Mouse (Mus musculus): Measurements from ENCODE around the gene St3gal2. TPM values are rescaled to one million over a fixed set of nuclear protein-coding genes. Genes with fewer than 3 reads are reported as not detected.
"Not testable (repeated sequence)": the region's sequence is repeated elsewhere in the genome, so short reads cannot be mapped to it uniquely, and the experiment has no call there.

St3gal2 gene
- total RNA-seq, 2 experiments from 2014 or later, result 92.7 to 95.8 TPM

GRCm38 (mm10) chr8:110911576-110912570, 7.8 kb upstream of the St3gal2 start:
- DNase-seq (ENCODE audit: low spot score in 2 of 2), result no peak

DNA sequence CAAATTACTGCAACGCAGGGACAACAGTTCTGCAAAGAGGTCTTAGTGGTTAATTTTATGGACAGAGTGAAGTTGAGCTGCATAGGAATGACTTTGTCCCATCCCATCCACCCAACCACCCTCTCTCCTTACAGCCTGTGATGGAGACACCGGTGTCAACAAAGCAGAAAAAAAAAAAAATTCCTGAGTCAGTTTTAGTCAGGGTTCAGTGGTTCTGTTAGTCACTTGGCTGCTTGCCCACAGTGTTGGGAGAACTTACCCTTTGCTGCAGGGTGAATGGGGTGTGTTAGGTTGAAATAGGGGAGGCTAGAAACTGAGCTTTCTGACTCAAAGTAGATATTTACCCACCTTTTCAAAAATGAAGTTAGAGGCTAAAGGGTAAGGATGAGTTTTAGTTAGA, 2.3 kb upstream of the St3gal2 start:
- DNase-seq (ENCODE audit: low spot score in 2 of 2), result no peak

DNA sequence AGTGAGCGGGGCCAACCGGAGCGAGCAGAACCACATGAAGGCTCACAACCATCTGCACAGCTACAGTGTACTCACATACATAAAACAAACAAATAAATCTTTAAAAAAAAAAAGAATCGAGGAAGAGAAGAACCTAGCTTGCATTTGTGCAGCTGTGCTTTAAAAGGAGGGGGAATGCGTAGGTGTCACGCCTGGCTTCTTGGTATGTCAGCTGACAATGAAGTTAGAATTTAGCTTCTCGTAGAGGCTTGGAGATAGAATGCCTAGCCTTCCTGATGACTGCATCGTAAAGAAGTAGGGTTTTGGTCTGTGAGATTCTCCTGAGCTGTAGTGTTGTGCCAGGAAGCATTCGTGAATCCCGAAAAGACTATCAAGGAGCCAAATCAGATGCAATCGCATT, 1.7 kb upstream of the St3gal2 start:
- no peak for DNase-seq (ENCODE audit: low spot score in 2 of 2)

GRCm38 (mm10) chr8:110918460-110918859, 1.3 kb upstream of the St3gal2 start:
- DNase-seq (ENCODE audit: low spot score in 2 of 2), result no peak

- peak; percentile 53 to 59 for DNase-seq (ENCODE audit: low spot score in 2 of 2)
Observed at GRCm38 (mm10) chr8:110920032-110920772, 480 bp downstream of the St3gal2 start.

DNA sequence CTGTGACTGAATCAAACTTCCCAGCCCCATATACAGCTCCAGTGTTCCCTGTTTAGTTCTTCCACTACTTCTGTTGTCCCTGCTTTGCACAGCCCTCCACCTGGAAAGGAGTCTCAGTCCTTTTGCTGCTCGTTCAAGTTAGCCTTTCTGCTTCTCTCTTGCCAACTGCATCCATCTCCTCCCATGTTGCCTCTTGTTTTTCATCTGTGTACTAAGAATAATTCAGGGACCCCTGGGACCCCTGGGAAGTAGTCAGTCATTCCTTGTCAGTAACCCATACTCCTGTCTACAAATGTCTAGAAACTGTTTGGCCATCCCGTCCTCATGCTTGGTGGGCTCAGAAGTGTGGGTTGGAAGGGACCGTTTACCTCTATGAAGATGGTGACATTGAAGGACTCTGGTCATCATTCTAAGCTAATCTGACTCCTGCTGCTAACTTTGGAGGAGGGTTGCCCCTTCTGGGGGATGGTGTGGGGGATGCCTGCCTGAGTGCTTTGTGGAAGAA, 1.1 kb downstream of the St3gal2 start:
- DNase-seq (ENCODE audit: low spot score in 2 of 2), result no peak

DNA sequence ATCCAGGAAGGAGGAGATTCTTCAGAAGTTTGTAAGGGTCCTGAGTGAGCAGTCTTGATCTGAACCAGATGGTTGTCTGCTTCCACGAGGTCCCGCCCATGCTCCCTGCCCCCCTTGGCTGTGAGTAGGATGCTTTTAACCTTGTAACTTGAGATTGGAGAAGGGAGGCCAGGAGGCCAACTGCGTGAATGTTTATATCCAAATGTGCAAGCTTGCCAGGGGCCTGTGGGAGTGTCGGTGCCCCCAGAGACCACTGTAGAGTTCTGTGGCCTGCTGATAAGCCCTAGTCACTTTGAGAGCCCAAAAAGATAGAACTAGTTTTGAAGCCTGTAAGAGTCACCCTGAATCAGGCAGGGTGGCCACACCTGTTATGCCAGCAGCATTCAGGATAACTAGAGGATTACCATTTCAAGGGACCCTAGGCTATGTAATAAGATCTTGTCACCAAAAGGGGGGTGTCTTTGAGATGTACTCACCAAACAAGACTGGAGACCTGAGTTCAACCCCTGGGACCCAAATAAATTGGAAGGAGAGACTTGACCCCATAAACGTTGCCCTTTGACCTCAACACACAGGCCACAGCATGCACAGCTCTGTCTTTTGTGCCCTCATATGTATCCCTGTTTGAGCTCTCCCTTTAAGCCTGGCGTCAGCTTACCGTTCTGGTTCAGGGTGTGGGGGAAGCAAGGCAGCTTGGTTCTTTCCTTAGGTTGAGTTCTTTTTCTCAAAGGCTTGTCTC, 1.9 kb downstream of the St3gal2 start:
- DNase-seq (ENCODE audit: low spot score in 2 of 2), result no peak

DNA sequence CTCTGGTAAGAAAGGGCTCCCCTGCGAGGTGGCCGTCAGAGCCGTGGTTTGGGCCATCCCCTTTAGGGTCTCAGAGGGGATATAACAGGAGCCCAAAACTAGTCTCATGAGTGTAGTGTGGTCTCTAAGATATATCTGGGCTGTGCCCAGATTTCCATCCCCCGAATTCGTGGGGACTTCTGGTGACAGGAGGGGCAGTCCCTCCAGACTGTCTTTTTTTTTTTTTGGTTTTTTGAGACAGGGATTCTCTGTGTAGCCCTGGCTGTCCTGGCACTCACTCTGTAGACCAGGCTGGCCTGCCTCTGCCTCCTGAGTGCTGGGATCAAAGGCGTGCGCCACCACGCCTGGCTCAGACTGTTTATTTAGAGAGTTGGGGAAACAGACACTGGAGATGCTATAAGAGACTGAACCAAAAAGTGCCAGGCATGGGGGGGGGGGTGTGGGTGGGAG, 6.0 kb downstream of the St3gal2 start:
- DNase-seq (ENCODE audit: low spot score in 2 of 2), result no peak

DNA sequence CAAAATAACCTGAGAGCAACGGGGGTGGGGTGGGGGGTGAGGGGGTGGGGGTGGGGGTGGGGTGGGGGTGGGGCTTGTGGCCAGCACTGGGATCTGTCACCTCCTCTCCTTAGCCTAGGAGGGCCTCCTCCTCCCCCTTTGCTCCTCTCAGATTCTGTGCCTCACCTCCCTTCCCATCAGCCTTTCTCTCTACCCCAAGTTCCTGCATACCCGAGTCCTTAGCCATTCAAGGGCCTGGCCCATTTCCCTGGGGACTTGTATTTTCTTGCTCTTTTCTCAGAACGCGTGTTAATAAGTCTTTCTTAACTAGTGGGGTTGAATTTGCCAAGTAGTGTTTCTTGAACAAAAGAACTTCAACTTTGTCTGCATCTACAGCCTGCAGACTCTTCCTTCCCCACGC, 7.0 kb downstream of the St3gal2 start:
- DNase-seq (ENCODE audit: low spot score in 2 of 2), result no peak

- no peak for DNase-seq (ENCODE audit: low spot score in 2 of 2)
Observed at GRCm38 (mm10) chr8:110928435-110928834, 8.7 kb downstream of the St3gal2 start.

DNA sequence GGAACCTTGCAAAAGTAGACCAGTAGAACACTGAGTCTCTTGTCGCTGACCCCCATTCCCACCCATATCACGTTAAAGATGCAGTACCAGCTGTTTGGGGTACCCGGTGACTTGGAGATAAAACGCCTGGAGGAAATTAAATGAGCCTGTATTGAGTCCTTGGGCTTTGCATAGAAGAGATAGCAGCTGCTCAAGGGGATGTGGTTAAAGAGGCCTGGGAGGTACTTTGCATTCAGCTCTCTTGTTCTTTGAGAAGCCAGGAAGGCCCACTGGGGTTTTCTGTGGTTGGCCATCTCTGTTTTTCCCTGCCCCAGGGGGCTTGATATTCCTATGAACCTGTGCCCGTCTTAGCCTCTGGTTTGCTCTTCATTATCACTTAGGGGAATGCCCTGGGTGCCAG, 9.3 kb downstream of the St3gal2 start:
- DNase-seq (ENCODE audit: low spot score in 2 of 2), result no peak

DNA sequence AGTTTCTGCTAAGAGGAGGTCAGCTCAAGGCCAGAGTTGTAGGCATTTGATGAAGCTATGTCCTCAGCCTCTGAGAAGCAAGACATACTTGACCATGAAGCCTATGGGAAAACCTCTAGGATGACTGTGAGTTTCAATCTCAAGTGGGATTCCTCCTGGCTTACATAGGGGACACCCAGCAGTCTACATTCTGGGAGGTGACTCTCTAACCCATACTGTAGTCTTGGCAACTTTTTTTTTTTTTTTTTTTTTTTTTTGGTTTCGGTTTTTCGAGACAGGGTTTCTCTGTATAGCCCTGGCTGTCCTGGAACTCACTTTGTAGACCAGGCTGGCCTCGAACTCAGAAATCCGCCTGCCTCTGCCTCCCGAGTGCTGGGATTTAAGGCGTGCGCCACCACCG, 9.9 kb downstream of the St3gal2 start:
- not testable (repeated sequence) for DNase-seq (ENCODE audit: low spot score in 2 of 2)

GRCm38 (mm10) chr8:110931176-110931939, 11.6 kb downstream of the St3gal2 start:
- peak in 1 of 2 experiments; percentile 50 for DNase-seq (ENCODE audit: low spot score in 2 of 2)

DNA sequence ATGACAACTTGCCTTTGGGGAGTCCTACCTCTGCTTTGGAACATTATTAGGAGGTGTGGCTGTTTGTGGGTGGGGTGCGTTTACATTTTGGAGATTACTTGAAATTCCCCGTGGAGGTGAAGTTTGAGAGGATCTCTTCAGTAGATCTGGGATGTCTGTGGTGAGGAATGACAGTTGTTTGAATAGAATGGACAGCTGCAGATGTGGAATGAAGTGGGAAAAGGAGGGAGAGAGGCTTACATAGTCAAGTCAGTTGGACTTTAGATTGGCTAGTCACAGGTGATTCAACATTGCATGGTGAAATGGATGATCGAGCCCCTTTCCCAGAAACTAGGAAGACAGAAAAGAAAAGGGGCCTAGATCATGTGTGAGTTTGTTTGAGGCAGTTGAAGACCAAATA, 12.7 kb downstream of the St3gal2 start:
- no peak for DNase-seq (ENCODE audit: low spot score in 2 of 2)

DNA sequence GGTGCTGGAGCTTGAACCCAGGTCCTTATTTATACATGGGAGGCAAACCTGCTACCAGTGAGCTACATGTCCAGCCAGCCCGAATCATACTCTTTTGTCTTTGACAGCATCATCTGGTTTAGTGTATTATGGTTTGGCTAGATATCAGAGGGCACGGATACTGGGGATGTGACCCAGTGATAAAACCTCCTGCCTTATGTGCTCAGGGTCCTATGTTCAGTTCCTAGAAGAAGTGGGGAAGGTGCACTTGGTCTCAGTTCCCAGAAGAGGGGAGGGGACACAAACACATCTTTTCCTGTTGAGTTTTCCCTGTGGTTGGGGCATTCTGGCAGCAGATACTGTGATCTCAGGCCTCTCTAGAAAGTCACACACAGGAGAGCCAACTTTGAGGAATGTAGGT, 13.6 kb downstream of the St3gal2 start:
- no peak for DNase-seq (ENCODE audit: low spot score in 2 of 2)

DNA sequence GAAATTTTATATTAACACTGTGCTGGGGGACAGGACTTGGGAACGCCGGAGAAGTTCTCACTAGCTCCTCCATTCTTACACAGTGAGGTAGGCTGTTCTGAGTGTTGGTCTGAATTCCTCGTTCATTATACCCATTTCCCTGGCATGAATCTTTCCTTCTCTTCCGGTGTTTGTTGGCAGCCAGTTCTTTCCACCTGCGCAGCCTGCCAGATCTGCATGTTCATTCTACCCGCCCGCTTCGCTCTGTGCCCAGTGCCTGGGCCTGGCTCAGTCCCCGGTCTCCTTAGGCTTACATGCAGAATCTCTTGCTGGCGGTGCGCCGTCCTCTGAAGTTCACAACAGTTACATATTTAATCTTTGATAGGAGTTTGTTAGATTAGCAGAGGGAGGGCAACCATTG, 16.5 kb downstream of the St3gal2 start:
- DNase-seq (ENCODE audit: low spot score in 2 of 2), result no peak

- peak; percentile 59 to 65 for DNase-seq (ENCODE audit: low spot score in 2 of 2)
Observed at GRCm38 (mm10) chr8:110938882-110939589, 19.3 kb downstream of the St3gal2 start.

- DNase-seq (ENCODE audit: low spot score in 2 of 2), result no peak
Observed at GRCm38 (mm10) chr8:110940682-110941452, 21.1 kb downstream of the St3gal2 start.

GRCm38 (mm10) chr8:110941453-110941948, 21.8 kb downstream of the St3gal2 start:
- DNase-seq (ENCODE audit: low spot score in 2 of 2), result no peak
